Mouse (Mus musculus) brain, embryonic 18.5 days (tissue): ENCODE results near the gene Padi6.

ENCODE experiments used
- DNase-seq: peaks from one replicate; pipeline ENCODE4 v3.0.0-alpha.2; 2012; ENCODE audit warnings: low read depth, low spot score

Padi6 gene

GRCm38 (mm10) chr4:140708297-140708927 lies 34.0 kb downstream of the Padi6 start:
- no peak for DNase-seq

- DNase-seq, result no peak
These were observed 34.8 kb downstream of the Padi6 start for GRCm38 (mm10) chr4:140707615-140708014.

DNA sequence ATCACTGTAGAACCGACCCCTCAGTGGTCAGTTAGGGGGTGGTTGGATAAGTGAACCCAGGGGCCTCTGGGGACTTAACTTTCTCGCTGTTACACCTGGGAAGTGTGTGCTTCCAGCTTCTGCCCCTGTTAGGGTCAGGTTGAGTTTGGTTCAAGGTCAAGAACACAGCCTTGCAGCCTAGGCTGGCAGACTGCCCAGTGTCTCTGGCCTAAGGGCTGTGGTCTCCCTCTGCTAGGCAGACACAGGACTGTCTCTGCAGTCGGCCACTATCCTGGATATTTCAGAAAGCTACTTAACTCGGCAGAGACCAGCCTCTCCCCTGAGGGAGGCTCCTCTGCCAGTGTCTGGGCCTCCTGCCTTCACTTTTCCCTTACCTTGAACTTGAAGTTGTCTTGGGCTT lies 38.3 kb downstream of the Padi6 start:
- no peak for DNase-seq

DNA sequence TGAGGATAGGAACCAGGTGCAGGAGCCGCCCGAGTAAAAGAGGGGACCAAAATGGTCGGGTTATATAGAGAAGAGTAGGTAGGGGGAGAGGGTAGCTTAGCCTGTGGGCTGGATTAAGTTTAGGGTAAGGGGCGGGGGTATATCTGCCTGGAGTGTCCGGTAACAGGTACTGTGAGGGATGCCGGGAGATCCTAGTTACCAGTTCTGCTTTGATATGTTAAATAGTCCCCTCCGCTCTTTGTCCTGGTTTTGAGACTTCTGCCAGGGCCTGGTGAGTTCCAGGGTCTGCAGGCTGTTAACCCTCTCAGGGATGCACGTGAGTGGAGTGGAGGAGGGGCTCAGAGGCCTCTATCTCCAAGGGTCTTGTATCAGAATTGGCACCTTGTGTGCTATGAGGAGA lies 38.8 kb downstream of the Padi6 start:
- DNase-seq, result no peak

GRCm38 (mm10) chr4:140702611-140703327 lies 39.7 kb downstream of the Padi6 start:
- DNase-seq, result no peak

DNA sequence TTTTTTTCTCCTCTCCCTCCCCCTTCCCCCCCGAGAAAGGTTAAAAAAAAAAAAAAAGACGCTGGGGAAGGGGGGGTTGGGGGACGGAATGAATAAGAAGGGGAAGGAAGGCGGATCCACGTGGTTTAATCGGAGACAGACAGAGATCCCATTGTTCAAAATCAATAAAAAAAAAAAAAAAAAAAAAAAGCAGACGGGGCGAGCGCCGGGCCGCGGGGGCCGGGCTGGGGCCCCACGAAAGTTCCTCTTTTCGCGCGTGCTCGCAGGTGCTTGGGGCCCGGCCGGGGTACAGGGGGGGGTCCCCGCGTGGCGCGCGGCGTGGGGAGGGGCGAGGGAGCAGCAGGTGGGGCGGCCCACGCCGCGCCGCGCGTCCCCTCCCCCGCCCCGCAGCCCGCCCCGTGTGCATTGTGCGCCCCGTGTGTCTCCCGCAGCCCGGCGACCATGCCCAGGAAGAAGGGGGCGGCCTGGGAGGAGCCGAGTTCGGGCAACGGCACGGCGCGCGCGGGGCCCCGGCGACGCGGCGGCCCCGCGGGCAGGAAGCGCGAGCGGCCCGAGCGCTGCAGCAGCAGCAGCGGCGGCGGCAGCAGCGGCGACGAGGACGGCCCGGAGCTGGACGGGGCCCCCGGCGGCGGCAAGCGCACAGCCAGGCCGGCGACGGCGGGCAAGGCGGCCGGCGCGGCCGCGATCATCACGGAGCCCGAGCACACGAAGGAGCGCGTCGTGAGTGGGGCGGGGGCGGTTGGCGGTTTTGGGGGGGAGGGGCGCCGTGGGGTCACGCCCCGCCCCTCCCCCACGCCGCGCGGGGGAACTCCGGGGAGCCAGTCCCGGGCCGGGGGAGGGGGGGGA lies 40.5 kb downstream of the Padi6 start:
- DNase-seq, result no peak

- DNase-seq, result no peak
These were observed 41.3 kb downstream of the Padi6 start for GRCm38 (mm10) chr4:140701049-140701715.

DNA sequence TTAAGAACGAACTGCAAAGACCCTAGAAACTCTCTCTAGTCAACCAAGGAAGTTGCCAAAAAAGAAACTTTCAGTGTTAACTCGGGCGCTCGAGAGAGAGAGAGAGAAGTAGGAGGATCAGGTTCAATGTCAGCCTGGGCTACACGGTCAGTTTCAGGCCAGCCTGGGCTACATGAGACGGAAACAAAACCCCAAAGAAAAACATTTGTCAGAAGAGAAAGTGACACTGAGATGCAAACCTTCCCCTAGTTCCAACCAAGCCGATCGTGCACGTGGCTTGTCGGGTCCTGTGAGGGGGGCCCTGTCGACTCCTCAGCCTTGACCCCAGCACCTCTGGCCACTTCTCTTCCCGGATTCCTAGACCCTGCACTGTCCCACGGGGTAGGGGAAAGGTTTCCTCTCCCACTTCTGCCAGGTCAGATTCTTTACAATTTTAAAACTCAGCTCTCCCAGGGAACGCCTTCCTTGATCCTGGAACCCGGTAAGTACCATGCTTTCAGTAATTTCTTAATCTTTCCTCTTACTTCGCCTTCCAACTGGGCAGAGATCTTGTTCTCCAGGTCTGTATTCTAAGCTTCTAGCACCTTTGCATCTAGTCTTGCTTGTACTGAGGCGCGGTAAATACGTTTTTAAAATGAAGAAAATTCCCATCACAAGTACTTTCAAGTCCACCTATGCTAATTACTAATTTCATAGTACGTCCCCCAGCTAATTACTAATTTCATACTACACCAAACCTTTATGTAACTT lies 42.0 kb downstream of the Padi6 start, which contains the start of gene Rcc2:
Rcc2 (plus strand) TSS at position 273 of the 750 bp plus-strand sequence.
- no peak for DNase-seq

DNA sequence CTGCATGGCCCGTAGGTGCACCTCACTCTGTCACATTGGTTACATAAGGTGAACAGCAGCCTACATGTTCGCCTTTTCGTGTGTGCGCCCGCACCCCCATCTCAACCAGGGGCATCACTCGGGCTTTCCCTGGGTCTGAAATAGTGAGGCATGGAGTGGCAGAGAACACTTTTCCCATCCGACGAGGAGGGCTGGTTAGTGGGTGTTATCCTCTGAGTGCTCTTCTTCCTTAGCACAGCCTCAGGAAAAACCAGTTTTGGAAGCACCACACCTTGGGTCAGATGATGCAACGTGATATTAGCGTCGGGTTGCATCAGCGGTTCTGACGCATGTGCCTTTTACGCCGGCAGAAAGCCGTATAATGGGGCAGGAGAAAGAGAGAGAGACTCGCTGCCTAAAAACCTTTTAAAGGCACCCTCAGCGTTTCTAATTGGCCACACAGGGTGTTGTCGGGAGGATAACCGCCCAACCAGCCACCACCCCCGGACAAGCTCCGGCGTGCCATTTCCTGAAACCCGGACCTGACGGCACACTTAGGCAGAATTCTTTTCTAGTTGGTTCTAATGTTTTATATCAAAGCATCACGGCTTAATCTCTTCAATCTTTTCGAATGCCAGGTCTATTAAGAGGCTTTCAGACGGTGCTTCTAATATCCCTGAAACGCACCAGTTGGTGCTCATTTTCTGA lies 42.9 kb downstream of the Padi6 start:
- DNase-seq, result no peak

- DNase-seq, result no peak
These were observed 46.5 kb downstream of the Padi6 start for GRCm38 (mm10) chr4:140695675-140696585.

GRCm38 (mm10) chr4:140695146-140695545 lies 47.3 kb downstream of the Padi6 start:
- no peak for DNase-seq

- no peak for DNase-seq
These were observed 47.8 kb downstream of the Padi6 start for GRCm38 (mm10) chr4:140694551-140695060.

- DNase-seq, result no peak
These were observed 48.9 kb downstream of the Padi6 start for GRCm38 (mm10) chr4:140693513-140693912.

DNA sequence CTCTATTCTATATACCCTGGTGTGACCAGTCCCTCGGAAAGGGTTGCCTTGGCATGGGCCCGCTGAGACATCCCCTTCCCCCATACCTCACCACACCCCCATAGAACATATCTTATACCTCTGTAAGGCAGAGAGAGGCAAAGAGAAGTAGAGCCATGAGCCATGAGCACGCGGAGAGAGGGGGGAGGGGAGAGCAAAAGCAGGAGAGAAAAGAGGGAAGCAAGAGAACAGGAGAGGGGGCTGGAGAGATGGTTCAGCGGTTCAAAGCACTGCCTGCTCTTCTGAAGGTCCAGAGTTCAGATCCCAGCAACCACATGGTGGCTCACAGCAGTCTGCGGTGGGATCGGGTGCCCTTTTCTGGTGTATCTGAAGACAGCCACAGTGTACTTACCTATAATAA lies 51.0 kb downstream of the Padi6 start:
- DNase-seq, result no peak

- no peak for DNase-seq
These were observed 52.4 kb downstream of the Padi6 start for GRCm38 (mm10) chr4:140689873-140690655.

DNA sequence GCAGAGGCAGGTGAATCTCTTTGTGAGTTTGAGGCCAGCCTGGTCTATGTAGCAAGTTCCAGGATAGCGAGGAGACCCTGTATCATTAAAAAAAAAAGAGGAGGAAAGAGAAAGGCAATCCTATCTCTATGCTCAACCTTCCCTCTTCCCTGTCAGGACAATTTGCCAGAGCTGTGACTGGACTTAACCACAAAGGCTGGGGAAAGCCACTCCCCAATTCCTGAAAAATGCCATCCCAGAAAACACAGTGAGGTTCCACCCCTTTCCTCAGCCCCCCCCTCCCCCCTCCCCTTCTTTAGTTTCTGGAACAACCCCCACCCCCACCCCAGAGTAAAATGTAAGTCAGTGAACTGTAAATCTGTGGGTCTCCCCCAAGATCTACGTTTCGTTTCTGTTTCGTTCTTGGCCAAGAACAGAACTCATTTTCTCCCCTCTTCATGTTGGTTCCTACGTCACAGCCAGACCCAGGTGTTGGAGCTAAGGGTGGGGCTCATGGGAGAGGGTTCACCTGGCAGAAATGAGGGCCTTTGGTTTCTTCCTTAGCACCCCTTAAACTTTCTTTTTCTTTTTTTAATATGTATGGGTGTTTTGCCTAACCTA lies 53.5 kb downstream of the Padi6 start:
- DNase-seq, result no peak

DNA sequence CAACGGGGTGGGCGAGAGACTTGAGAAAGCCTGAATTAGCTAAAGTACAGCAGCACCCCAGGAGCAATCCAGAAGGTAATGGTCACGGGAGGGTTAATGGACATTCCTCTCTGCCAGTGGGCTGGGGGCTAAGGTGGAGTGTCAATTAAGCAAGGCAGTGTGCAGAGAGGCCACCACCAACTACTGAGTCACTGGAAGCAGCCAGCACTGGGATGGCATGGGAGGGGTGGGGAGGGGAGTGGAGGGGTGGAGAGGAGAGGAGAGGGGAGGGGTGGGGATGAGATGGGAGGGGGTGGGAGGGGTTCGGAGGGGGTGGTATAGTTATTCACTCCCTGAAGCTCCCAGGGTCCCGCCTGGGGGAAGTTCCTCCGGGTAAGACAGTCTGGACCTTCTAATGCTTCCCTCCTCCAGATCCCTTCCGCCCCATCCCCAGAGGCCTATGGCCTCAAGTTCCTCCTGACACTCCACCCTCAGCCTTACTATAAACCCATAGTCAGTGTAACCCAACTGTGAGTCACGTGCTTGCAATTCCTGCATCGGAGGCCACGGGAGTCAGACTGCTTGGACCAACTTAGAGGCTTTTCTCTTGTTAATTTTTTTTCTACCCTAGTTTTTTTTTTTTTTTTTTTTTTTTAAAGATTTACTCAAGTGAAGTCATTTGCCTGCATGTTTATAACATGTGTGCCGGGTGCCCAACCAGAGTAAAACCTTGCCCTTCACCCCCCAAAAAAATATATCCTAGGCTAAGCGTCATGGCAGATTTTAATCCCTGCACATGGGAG lies 54.2 kb downstream of the Padi6 start:
- DNase-seq, result no peak
